Mouse (Mus musculus): Measurements from ENCODE around the gene Axin1. TPM values are rescaled to one million over a fixed set of nuclear protein-coding genes. Genes with fewer than 3 reads are reported as not detected.
"Not testable (repeated sequence)": the region's sequence is repeated elsewhere in the genome, so short reads cannot be mapped to it uniquely, and the experiment has no call there.

Gene Axin1
- total RNA-seq, 2 experiments from 2014 or later: 26.2 to 160 TPM

DNA sequence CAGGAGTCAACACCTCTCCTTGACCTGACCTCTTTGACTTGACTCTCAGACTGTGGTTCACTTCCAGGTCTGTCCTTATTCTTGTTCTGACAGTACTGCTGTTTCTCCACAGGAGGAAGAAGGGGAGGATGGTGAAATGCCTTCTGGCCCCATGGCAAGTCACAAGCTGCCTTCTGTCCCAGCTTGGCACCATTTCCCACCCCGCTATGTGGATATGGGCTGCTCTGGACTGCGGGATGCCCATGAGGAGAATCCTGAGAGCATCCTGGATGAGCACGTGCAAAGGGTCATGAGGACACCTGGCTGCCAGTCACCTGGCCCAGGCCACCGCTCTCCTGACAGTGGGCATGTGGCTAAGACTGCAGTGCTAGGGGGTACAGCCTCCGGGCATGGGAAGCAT lies 49.1 kb downstream of the Axin1 start:
- no peak for ATAC-seq (replicated peaks; ENCODE audit: poor library complexity)

DNA sequence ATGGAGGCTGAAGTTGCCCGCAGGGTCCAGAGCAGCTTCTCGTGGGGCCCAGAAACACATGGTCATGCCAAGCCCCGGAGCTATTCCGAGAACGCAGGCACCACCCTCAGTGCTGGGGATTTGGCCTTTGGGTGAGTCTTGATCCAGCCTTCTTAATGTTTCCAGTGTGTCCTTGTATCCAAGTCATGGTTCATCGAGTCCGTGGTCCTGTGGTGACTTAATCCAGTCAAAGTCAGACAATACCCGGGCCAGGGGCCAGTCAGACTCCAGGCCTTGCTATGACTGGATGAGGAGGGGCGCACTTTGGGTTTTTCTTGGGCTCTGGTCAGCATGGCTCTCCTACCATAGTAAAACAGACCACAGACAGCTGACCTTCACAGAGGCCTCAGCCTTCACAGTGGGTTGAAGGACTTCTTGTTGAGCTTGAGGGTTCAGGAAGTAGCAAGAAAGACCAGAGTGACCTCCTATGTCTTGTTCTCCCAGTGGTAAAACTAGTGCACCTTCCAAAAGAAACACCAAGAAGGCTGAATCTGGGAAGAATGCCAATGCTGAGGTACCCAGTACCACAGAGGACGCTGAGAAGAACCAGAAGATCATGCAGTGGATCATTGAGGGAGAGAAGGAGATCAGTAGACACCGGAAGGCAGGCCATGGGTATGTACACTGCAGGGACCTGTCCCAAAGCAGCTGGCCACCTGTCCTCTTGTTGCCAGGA lies 49.8 kb downstream of the Axin1 start:
- ATAC-seq (replicated peaks; ENCODE audit: poor library complexity): no peak

DNA sequence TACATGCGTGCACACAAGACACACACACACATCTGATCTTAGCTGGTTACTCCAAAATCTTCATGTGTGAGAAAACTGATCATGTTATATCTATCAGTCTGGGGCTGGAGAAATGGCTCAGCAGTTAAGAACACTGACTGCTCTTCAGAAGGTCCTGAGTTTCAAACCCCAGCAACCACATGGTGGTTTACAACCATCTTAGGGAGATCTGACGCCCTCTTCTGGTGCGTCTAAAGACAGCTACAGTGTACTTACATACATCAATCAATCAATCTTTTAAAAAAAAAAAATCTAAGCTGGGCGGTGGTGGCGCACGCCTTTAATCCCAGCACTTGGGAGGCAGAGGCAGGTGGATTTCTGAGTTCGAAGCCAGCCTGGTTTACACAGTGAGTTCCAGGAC lies 53.0 kb downstream of the Axin1 start:
- ATAC-seq (replicated peaks; ENCODE audit: poor library complexity): not testable (repeated sequence)

DNA sequence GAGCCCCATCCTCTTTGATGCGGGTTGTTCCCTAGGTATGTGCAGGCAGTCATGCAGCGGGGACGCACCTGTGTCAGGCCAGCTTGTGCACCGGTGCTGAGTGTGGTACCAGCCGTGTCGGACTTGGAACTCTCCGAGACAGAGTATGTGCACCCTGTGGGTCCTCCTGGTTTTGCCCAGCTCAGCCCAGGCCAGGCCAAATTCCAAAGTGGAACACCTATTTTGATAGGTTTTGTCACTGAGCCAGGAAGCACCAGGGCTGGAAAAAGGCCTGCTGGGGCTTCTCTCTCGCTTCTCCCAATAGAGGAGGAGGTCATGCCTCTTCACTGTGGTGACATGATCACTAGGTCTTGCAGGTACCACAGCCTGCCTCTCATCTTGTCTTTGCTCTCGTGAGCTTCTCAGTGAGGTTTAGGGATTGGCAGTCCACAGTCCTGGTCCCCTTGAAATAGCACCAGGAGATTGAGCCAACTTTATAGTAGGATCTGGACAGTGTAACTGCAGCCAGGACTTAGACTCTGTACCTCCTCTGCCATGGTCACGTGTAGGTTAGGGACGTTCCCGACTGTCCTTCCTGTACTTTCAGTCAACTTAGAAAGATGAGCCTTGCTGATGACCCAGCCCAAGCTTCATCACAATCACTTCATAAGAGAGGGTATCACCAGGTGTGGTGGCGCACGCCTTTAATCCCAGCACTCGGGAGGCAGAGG lies 54.1 kb downstream of the Axin1 start:
- ATAC-seq (replicated peaks; ENCODE audit: poor library complexity): no peak

DNA sequence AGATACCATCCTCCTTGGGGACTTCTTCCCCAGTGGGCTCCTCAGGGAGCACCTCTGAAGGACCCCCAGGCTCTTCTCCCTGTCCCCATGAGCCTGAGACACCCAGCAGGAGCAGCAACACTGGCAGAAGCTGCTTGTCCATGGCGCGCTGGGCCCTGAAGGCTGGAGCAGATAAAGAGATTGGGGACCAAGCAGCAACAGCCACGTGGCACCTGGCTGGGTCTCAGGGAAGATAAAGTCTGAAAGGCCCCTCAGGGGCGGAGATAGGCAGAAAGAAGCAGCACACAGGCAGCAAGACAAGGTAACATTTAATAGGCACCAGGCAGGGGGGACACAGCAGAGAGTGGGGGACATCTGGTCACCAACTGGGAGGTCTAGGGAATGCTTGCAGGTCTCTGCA lies 60.4 kb downstream of the Axin1 start, which contains the start of gene Pdia2:
Gene Pdia2 (minus strand): TSS at position 196 of the 400 bp plus-strand sequence.
- peak; percentile 61 for ATAC-seq (replicated peaks; ENCODE audit: poor library complexity)

DNA sequence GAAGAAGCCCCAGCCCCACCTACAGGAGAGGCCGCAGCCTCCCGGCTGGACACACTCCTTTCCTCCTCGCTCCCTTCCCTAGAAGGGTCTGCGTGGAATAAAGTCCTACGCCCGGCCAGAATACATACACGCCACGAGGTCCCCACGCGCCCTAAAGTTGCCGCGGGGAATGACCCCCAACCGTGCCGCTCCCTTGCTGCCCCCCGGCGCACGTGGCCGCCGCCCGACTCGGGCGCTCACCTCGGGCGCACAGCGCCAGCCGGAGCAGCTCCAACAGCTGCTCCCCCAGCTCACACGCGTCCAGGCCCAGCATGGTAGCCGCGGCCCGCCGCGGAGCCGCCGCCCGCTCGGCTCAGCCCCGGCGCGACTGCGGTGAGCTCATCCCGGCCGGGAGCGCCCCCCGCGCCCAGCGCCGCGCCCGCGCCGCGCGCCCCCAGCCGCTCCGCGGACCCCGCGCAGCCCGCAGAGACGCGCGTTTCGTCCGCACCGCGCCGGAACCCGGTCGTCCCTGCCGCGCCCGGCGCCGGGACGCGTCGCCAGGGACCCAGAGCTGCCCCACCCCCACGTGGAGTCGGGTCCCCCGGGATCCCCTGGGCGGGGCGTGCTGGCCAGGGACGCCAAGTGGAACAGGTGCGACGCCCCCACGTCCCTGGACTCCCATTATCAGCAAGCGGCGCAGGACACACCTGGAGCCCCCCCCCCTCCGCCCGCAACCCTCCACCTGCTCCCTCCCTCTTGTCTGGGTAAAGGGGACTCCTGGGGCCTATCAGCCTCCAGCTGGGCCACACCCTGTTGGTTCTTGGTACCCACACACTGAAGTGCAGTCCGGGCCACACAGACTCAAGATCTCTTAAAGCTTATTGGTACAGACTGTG lies 62.6 kb downstream of the Axin1 start:
- ATAC-seq (replicated peaks; ENCODE audit: poor library complexity): peak; percentile 31; the same call in 1 of the 2 replicates

DNA sequence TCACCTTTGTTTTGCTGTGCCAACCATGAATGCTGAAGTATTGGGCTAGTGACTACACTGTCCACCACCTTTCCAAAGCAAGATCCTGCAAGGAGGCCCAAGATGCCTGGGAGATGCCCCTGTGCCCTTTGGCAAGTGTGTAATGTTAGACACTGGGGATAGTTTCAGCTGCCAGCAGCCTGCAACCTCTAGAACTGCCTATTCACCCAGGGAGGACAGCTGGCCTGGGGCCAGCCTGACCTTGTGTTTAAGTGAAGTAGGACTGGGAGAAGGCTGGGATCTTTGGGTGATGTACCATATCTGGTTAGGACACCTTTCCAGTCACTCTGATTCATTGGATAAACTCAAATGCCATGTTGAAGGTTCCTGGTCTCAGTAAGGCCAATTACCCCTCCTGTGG lies 63.5 kb downstream of the Axin1 start:
- no peak for ATAC-seq (replicated peaks; ENCODE audit: poor library complexity)

DNA sequence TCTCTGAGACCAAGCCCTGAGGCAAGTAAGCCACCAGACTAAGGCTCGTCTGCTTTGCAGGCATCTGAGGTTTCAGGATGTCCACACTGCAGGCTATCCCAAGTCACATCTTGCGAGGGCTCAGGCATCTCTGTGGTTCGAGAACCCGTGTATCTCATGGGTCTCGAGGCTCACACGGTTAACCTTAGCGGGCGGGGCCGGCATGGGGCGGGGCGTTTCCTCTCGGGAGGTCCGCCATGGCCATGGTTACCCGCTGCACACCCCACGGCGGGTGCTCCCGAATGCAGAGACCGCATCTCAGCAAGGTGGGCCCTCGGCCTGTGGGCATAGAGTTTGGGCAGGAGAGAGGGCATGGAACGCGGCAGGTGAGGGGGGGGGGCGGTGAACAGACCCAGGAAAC lies 64.2 kb downstream of the Axin1 start, which contains the start of gene Rgs11:
Gene Rgs11 (plus strand): TSS at position 215 of the 400 bp plus-strand sequence.
- no peak; the same call in 1 of the 2 replicates for ATAC-seq (replicated peaks; ENCODE audit: poor library complexity)

DNA sequence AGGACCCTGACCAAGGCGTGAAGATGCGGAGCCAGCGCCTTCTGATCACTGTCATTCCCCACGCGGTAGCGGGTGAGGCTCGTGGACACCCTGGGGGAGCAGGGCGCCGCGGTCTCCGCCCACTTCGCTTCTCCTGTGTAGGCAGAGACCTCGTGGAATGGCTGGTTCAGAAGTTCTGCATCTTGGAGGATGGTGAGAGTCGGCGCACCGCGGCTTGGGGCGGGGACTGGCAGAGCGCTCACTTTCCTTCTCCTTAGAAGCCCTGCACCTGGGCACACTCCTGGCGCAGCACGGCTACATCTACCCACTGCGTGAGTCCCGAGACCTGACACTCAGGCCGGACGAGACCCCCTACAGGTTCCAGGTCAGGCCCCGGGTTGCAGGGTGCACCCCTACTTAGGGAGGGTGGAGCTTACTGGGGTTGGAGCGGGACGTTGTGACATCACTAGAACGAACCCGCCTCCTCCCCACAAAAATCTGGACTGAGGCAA lies 64.9 kb downstream of the Axin1 start:
- ATAC-seq (replicated peaks; ENCODE audit: poor library complexity): peak; percentile 19; the same call in 1 of the 2 replicates

DNA sequence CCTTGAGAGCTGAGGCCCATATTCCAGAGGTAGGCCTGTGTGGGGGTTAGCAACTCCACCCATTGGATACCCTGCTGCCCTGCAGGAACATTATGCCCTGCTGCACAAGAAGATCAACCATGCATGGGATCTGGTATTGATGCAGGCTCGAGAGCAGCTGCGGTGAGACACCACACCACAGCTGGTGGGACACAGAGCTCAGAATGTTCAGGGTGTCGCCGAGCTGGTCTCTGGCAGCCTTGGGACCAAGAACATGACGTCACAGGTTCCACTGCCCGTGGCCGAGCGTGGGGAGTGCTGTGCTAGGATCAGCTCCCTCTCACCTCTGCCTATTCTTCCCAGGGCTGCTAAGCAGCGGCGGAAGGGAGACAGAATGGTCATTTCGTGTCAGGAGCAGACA lies 66.3 kb downstream of the Axin1 start:
- ATAC-seq (replicated peaks; ENCODE audit: poor library complexity): no peak

DNA sequence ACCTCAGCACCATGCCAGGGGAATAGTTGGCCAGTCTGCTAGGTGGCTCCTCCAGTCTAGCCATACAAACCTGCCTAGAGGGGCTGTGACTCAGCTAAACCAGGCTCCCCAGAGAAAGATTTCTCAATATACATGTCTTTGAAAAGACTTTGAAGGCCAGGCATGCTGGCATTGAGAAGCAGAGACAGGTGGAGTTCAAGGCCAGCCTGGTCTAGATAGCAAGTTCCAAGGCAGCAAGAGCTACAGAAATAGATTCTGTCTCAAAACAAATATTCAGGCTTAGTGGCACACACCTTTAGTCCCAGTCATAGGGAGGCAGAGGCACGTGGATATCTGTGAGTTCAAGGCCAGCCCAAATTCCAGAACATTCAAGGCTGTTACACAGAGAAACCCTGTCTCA lies 67.9 kb downstream of the Axin1 start:
- no peak for ATAC-seq (replicated peaks; ENCODE audit: poor library complexity)

DNA sequence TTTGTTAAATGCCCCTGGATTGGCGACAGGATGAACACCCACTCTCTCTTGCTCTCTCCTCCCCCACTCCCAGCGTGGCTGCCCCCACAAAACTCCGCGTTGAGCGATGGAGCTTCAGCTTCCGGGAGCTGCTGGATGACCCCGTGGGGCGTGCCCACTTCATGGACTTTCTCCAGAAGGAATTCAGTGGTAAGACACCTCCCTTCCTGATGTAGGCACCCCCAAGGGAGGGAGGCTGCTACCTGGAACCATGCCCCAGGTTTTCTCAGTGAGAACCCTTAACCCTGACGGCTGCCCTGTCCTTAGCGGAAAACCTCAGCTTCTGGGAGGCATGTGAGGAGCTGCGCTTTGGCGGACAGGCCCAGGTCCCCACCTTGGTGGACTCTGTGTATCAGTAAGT lies 69.2 kb downstream of the Axin1 start, which contains the start of gene Arhgdig:
Gene Arhgdig (minus strand): TSS at position 101 of the 400 bp plus-strand sequence.
- ATAC-seq (replicated peaks; ENCODE audit: poor library complexity): no peak

DNA sequence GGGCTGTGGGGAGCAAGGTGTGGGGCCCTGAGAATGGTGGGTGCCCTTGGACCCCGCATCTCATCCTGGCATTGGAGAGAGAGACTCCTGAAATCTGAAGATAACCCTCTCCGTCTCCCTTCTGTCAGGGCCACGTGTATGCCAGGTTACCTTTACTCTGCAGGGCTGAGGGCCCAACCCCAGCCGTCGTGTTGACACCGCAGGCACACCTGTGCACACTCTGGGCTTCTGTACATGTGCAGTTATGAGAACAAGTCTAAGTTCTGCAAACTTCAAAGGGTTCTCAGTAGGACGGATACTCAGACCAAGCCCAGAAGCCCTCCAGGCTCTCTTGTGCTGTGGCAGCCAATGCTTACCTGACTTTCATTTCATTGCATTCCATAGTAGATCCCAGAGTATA lies 73.8 kb downstream of the Axin1 start:
- ATAC-seq (replicated peaks; ENCODE audit: poor library complexity): no peak

DNA sequence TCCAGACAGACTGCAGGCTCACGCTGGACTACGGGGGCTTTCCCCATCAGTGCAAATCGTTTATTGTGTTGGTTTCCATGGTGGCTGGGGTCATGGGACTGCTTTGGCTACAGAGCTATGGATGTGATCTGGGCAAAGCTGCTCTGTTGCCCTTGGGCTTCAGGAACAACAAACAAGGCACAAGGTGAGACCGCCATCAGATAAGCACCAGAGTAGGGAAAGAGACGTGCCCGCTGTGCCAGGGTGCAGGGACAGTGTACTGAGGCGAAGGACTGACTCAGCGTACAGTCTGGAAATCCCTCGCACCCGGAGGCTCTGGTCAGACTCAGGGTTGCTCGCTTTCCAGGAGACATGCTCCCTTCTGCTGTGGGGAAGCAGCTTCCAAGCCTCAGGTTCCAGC lies 74.2 kb downstream of the Axin1 start:
- ATAC-seq (replicated peaks; ENCODE audit: poor library complexity): no peak

DNA sequence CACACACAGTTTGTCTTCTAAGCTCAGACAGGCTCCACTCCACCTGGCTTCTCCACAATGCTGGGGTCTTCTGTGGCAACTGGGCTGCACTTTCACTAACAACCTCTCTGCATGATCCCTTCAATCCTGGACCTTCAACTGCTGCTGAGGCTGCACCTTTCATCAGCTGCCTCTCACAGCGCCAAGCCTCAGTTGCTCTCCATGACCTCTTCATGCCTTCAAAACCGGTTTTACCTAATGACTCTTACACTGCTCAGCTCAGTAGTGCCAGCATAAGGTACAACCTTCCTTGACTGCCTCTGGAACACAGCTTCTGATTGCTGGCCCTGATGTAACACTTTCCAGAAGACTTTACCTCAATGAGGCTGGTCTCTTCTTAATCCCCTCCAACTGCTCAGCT lies 83.0 kb downstream of the Axin1 start:
- no peak for ATAC-seq (replicated peaks; ENCODE audit: poor library complexity)

DNA sequence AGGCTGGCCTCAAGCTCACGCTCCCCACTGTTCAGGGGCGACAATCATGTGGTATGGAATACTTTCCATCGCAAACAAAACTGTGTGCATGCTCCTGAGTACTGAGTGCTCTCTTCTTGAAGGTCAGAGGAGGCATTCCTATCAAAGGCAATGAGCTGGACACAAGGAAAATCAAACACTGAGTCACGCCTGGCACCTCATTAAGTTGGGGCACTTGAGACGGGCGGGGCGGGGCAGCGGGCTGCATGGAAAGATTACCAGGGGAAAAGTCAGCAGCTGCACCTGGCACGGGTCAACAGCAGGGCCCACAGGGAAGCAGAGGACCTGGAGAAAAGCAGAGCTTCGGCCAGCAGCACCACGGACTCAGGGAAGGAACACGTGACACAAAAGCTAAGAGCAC lies 86.7 kb downstream of the Axin1 start:
- ATAC-seq (replicated peaks; ENCODE audit: poor library complexity): no peak

DNA sequence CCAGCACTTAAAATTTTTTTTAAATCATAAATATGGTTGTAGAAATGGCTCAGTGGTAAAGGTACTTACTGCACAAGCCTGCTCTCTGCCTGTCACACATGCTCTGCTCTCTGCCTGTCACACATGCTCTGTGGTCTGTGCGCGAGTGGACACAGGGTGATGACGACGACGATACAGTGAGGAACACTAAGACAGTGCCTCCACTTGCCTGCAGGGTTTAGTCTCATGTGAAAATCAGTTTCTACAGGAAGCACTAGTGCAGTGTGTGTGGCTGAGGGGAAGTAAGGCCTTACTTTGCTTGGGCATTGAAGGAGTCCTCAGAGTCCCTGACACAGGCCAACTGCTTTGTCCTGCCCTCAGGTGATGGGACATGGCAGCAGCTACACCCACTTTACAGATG lies 91.3 kb downstream of the Axin1 start:
- peak; percentile 63 for ATAC-seq (replicated peaks; ENCODE audit: poor library complexity)

DNA sequence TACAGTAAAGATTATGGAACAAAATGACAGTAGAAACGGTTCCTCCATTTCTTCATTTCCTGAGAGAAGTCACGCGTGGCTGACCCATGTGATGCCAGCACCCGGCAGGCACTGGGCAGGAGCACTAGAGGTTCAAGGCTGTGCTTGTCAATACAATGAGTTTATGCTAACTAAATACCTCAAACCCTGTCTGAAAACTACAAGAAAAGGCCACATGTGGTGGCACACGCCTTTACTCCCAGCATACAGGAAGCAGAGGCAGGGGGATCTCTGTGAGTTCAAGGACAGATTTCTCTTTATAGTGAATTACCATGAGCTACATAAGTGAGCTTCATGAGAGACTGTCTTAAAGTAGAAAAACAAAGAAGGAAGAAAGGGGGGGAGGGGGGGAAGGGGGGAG lies 92.7 kb downstream of the Axin1 start:
- ATAC-seq (replicated peaks; ENCODE audit: poor library complexity): no peak

DNA sequence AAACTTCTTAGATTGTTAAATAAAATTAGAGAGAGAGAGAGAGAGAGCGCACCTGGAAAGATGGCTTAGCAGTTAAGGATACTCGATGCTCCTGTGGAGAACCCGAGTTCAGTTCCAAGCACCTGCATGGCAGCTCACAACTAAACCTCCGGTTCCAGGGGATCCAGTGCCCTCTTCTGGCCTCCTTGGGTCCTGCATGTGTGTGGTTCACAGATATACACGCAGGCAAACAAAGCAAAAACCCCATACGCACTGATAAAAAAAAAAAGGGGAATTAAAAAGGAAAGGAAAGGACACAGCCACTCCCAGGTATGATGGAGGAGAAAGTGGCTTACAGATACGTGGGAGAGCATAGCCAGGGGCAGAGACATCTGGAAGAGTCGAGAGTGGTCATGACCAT lies 94.4 kb downstream of the Axin1 start:
- peak; percentile 48; the same call in 1 of the 2 replicates for ATAC-seq (replicated peaks; ENCODE audit: poor library complexity)

DNA sequence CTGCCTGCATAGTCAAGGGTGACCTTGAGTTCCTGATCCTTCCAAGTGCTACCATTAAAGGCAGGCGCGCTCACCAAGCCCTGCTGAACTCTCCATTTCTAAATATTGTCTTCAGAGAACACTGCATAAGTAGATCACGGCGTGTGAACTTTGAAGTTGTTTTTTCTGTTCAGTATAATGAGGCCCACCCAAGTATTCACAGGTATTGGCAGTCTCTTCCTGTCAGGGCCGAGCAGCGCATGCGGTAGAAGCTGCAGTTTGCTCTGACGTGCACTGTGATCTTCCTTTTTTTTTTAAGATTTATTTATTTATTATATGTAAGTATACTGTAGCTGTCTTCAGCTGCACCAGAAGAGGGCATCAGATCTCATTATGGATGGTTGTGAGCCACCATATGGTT lies 95.9 kb downstream of the Axin1 start:
- ATAC-seq (replicated peaks; ENCODE audit: poor library complexity): no peak
